Mouse (Mus musculus) embryonic facial prominence, embryonic 13.5 days (tissue): Measurements from ENCODE around the gene Slc4a1ap. TPM values are rescaled to one million over a fixed set of nuclear protein-coding genes. Genes with fewer than 3 reads are reported as not detected.
"Not testable (repeated sequence)": the region's sequence is repeated elsewhere in the genome, so short reads cannot be mapped to it uniquely, and the experiment has no call there.

ENCODE experiments used
- ATAC-seq: fragments of 200-750 bp; cut with Nextera tagmentation; 2 replicates; pipeline ENCODE4 v1.8.0; 2017; ENCODE audit warnings: low read depth; ENCODE audit not compliant: insufficient number of reproducible peaks, insufficient read depth, low FRiP score, low TSS enrichment
- H3K27ac ChIP-seq: fragments of 300-500 bp; sonication (generic); 2 replicates; pipeline ENCODE4 v1.5.1; 2015; ENCODE audit warnings: moderate library complexity, mild to moderate bottlenecking, inconsistent platforms
- H3K27me3 ChIP-seq: fragments of 300-500 bp; sonication (generic); 2 replicates; pipeline ENCODE4 v1.6.1; 2015; ENCODE audit warnings: mild to moderate bottlenecking, inconsistent platforms
- H3K36me3 ChIP-seq: fragments of 300-500 bp; sonication (generic); 2 replicates; pipeline ENCODE4 v1.6.1; 2015; ENCODE audit warnings: mild to moderate bottlenecking, inconsistent platforms
- H3K4me1 ChIP-seq: fragments of 300-500 bp; sonication (generic); 2 replicates; pipeline ENCODE4 v1.6.1; 2015; ENCODE audit warnings: inconsistent platforms
- H3K4me2 ChIP-seq: fragments of 300-500 bp; sonication (generic); 2 replicates; pipeline ENCODE4 v1.6.1; 2015; ENCODE audit warnings: moderate library complexity, mild to moderate bottlenecking, inconsistent platforms
- H3K4me3 ChIP-seq: fragments of 300-500 bp; sonication (generic); 2 replicates; pipeline ENCODE4 v1.5.1; 2015; ENCODE audit warnings: mild to moderate bottlenecking, inconsistent platforms
- H3K9ac ChIP-seq: fragments of 300-500 bp; sonication (generic); 2 replicates; pipeline ENCODE4 v1.6.1; 2015; ENCODE audit warnings: mild to moderate bottlenecking, inconsistent platforms
- H3K9me3 ChIP-seq: fragments of 300-500 bp; sonication (generic); 2 replicates; pipeline ENCODE4 v1.6.1; 2016; ENCODE audit warnings: inconsistent platforms
- WGBS: fragments of 180-500 bp; shearing (Covaris S2); methylation state at CpG from one replicate; pipeline ENCODE4 v1.1.7; 2015; ENCODE audit warnings: mixed read lengths; 5-methylcytosine and 5-hydroxymethylcytosine counted together
- polyA plus RNA-seq: library from polyadenylated mRNA; unstranded; fragments of >200 nt; fragmentation: Nextera tagmentation; extraction: Ambion mirVana; gene quantifications from 2 replicates; pipeline ENCODE4 v1.2.1, GENCODE M21; 2015

The Slc4a1ap gene
- polyA plus RNA-seq, 1 experiment from 2014 or later, result 37.4 TPM

DNA sequence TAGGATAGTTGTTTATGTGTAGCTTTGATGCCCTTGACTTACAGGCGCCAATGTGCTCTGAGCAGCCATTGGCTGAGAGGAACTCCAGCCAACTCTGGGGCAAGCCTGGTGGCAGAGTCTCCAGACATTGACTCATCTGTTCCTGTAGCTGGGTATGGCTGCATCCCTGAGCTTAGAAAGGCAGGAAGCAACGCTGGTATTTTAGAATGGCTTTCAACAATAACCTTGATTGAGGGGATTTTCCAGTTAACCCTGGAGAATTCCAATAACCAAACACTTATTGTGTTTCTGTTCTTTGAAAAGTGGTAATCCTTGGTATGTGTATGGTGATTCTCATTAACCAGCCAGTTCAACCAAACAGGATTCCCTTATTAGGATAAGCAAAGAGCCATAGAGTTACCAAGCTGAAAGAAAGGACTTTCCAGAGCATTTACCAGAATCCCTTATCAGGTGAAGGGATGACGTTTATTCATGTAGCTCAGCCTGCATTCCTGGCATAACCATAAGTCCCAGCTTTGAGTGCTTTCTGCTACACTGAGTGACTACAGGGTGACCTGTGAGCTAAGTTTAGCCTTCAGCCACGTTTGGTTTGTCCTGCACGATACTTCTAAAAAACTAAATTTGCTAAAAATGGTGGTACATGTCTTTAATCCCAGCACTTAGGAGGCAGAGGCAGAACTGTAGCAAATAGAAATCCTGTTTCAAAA lies 41.3 kb downstream of the Slc4a1ap start:
- ATAC-seq, result no peak
- 0 out of 2 replicates have a peak, but pooled peaks cover 5% of the 10 kb centered on the region for H3K36me3 ChIP-seq
- H3K9ac ChIP-seq, result no peak overlapping the region
- H3K4me1 ChIP-seq, result peaks cover 20% of the 10 kb centered on the region
- H3K9me3 ChIP-seq, result no peaks in the 10 kb centered on the region
- H3K4me3 ChIP-seq, result no peak overlapping the region
- no peaks in the 10 kb centered on the region for H3K27me3 ChIP-seq
- WGBS, result 74% methylated on average over 5 of the region's 5 CpGs
- H3K4me2 ChIP-seq, result no peak overlapping the region
- H3K27ac ChIP-seq, result no peak overlapping the region

DNA sequence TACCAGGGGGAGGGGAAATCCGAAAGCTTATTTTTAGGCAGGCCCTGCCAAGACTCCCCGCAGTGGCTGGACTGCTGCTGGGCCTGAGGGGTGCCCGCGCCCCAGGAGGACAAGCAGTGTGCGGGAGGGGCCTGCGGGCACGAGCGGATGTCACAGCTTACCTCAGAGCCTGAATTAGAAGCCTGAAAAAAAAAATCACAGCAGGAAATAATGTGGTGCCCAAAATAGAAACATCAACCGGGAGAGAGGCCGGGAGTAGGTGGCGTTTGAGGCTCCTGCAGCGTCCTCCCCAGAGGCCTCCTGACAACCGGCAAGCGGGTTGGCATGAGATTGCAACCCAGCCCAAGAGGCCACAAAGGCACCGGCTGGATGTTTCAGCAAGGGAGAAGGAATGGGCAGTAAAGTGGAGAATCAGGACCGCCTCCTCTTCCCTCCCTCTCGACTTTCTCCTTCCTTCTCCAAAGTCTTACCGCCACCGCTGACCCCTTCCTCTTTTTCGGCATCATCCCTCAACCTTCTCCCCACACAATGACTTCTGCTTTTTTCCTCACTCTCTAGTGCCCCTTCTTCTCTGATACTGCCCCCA lies 44.3 kb downstream of the Slc4a1ap start:
- no peak for ATAC-seq
- Histone ChIP-seq H3K9ac (peak overlapping the region; percentile 58), H3K27me3 (no peaks in the 10 kb centered on the region), H3K4me3 (peak overlapping the region; percentile 20; the same call in 1 of the 2 replicates), H3K27ac (peak overlapping the region; percentile 48), H3K4me2 (peak overlapping the region; percentile 52), H3K4me1 (peaks cover 16% of the 10 kb centered on the region), H3K9me3 (no peaks in the 10 kb centered on the region), H3K36me3 (no peaks in the 10 kb centered on the region)
- 9% methylated on average over 20 of the region's 20 CpGs for WGBS

DNA sequence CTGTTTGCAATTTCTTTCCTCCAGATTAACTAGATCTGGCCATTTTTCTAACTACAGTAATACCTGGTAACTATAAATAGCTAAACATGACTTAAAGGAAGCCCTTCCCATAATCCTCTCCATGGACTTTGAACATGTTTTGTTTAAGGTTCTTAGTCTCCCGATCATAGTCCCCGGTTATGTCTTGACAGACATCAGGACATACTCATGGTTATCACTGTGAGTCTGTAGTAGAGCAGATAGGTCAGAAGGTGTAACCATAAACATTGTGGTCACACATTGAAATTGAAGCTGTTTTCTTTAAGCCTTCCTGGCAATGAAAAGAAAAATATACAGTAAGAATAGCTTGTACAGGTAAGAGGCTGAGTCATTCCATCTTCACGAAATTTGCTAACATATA lies 46.9 kb downstream of the Slc4a1ap start:
- WGBS, result 91% methylated on average over 3 of the region's 3 CpGs

DNA sequence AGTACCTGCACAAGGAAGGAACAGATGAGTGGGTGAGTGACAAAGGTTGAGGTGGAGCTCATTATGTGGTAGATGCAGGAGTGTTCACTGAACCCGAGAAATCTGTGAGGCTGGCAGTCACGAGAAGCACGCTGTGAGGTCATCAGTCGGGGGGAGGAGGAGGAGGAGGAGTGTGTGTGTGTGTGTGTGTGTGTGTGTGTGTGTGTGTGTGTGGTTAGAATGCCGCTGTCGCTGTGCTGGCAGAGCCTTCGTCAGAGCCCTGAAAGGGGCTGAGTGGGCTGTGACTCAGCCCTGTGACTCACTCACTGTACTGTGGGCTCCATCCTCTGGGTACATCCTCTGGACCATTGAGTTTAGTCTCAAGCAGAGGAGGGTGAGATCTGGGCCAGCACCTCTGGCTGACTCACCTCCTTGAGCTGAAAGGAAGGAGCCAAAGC lies 49.8 kb downstream of the Slc4a1ap start:
- WGBS, result 56% methylated on average over 5 of the region's 7 CpGs
- no peak for ATAC-seq
- H3K4me2 ChIP-seq, result no peak overlapping the region

More for the DNA sequence above, 46.9 kb downstream of the Slc4a1ap start:
- Histone ChIP-seq H3K36me3 (no peaks in the 10 kb centered on the region), H3K4me1 (peaks cover 16% of the 10 kb centered on the region), H3K9ac (no peak overlapping the region), H3K4me3 (no peak overlapping the region), H3K27ac (no peak overlapping the region), H3K9me3 (no peaks in the 10 kb centered on the region), H3K4me2 (no peak overlapping the region), H3K27me3 (no peaks in the 10 kb centered on the region)
- ATAC-seq, result no peak

DNA sequence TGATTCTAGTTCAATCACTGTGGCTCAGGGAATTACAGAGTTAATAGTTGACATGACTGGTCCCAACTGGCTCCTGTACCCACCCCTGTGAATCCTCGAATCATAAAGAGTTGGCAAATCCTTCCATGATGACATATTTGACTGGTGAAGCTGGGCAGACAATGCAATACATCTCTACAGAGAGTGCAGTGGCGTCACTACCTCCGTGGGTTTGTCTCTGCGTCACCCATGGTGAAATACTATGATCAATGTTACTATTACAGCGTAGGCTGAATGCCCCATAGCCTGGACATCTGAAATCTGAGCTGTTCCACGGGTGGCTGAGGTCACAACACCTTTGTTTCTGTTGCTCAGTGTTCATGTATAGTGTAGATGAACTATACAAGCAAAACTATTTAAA lies 54.5 kb downstream of the Slc4a1ap start:
- ATAC-seq, result no peak
- Histone ChIP-seq H3K4me3 (no peak overlapping the region), H3K4me1 (no peaks in the 10 kb centered on the region), H3K9ac (no peak overlapping the region), H3K9me3 (no peaks in the 10 kb centered on the region), H3K27ac (no peak overlapping the region), H3K27me3 (no peaks in the 10 kb centered on the region), H3K36me3 (no peaks in the 10 kb centered on the region), H3K4me2 (no peak overlapping the region)
- 73% methylated on average over 6 of the region's 6 CpGs for WGBS

More for the DNA sequence above, 49.8 kb downstream of the Slc4a1ap start:
- no peak overlapping the region for H3K27ac ChIP-seq
- H3K9me3 ChIP-seq, result no peaks in the 10 kb centered on the region
- H3K4me1 ChIP-seq, result peaks cover 2% of the 10 kb centered on the region; the same call in 1 of the 2 replicates
- H3K36me3 ChIP-seq, result no peaks in the 10 kb centered on the region
- H3K27me3 ChIP-seq, result no peaks in the 10 kb centered on the region
- H3K9ac ChIP-seq, result no peak overlapping the region
- H3K4me3 ChIP-seq, result no peak overlapping the region

DNA sequence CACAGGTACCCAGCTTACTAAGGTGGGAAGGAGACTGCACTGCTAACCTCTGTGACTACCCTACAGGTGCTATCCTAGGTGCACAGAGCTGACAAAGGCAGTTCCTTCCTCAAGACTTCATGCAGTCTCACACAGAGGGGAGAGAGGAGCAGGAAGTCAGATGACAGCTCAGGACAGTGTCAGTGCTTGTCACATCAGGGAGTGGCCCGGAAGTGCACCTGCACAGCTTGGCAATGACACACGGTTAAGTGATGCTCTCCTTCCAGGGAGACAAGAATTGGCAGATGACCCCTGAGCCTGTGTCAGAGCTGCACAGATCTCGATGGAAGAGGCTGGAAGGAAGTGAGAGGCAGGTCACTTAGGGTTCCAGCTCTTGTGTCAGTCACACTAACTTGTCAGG lies 55.1 kb downstream of the Slc4a1ap start:
- Histone ChIP-seq H3K4me2 (no peak overlapping the region), H3K4me3 (no peak overlapping the region), H3K27ac (no peak overlapping the region), H3K36me3 (no peaks in the 10 kb centered on the region), H3K9me3 (no peaks in the 10 kb centered on the region), H3K9ac (no peak overlapping the region), H3K27me3 (no peaks in the 10 kb centered on the region), H3K4me1 (no peaks in the 10 kb centered on the region)
- WGBS, result 71% methylated on average over 3 of the region's 3 CpGs
- ATAC-seq, result no peak

DNA sequence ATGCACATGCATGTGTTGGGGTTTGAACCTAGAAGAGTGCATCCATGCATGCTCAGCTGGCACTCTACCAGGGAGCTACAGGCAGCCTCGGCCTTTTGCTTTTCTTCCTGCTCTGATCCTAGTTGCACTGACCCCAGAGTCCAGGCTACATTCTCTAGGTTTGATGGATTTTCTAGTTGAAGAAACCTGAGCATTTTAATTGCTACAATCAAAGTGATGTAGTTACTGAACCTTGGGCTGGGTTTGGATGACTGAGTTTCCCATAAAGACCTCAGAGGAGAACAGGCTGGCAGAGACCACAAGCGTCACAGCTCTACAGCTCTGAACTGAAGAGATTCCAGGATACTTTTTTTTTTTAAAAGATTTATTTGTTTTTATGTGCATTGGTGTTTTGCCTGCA lies 56.5 kb downstream of the Slc4a1ap start:
- Histone ChIP-seq H3K4me2 (no peak overlapping the region), H3K4me1 (no peaks in the 10 kb centered on the region), H3K36me3 (no peaks in the 10 kb centered on the region), H3K27ac (no peak overlapping the region), H3K4me3 (no peak overlapping the region), H3K27me3 (no peaks in the 10 kb centered on the region), H3K9me3 (no peaks in the 10 kb centered on the region), H3K9ac (no peak overlapping the region)
- ATAC-seq, result no peak
- 65% methylated on average over 2 of the region's 2 CpGs for WGBS

DNA sequence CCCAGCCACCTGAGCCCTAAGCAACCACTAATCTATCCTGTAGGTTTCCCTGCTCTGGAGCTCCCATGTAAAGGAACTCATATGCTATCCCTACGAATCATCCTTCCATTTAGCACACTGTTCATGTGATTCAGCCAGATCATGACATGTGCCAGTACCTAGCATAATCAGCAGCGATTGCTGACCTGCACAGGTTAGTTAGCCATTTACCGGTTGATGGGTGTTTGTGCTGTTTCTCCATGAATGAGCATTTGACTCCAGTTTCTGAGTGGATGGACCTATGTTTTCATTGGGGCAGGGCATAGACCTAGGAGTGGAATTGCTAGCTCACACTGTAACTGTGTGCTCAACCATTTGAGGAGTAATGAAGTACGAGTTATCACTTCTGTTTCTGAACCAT lies 58.7 kb downstream of the Slc4a1ap start:
- WGBS, result 95% methylated on average over 4 of the region's 4 CpGs
- Histone ChIP-seq H3K4me2 (no peak overlapping the region), H3K9ac (no peak overlapping the region), H3K27me3 (no peaks in the 10 kb centered on the region), H3K36me3 (no peaks in the 10 kb centered on the region), H3K27ac (no peak overlapping the region), H3K9me3 (no peaks in the 10 kb centered on the region), H3K4me1 (no peaks in the 10 kb centered on the region), H3K4me3 (no peak overlapping the region)
- no peak for ATAC-seq

DNA sequence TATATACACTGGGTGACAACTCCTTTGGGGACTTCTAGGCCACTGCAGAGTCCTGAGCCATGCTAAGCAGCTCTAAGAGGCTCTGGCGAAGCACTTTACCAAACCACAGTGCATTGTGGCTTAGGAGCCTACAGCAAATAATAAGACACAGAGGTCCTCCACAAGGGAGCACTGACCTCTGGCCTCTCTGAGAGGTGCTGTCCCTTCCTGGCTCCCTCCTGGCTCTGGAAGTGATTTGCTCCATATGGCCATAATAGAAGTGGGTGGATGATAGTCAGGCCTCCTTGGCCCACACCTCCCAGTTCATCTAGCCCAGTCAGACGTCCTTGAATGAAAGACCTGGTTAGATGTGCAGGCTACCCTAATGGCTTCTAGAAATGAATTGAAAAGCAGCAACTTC lies 61.2 kb downstream of the Slc4a1ap start:
- Histone ChIP-seq H3K27ac (no peak overlapping the region), H3K9me3 (no peaks in the 10 kb centered on the region), H3K9ac (no peak overlapping the region), H3K36me3 (no peaks in the 10 kb centered on the region), H3K4me3 (no peak overlapping the region), H3K4me2 (no peak overlapping the region), H3K4me1 (no peaks in the 10 kb centered on the region), H3K27me3 (no peaks in the 10 kb centered on the region)
- ATAC-seq, result no peak
- WGBS, result 52% methylated on average over 2 of the region's 2 CpGs

DNA sequence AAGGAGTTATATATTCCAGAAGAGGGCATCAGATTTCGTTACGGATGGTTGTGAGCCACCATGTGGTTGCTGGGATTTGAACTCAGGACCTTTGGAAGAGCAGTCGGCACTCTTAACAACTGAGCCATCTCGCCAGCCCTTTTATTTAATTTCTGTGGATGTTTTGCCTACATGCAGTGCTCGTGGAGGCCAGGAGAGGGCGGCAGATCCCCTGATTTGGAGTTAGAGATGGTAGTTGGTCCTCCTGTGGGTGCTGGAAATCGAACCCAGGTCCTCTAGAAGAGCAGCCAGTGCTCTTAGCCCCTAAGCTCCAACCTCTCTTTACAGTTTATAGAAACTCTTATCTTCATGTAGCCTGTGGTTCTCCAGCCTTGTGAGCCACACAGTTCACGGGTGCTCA lies 61.9 kb downstream of the Slc4a1ap start:
- ATAC-seq, H3K9ac ChIP-seq, H3K27me3 ChIP-seq, H3K4me2 ChIP-seq, H3K36me3 ChIP-seq, H3K4me3 ChIP-seq, H3K9me3 ChIP-seq, H3K27ac ChIP-seq, H3K4me1 ChIP-seq: not testable (repeated sequence)
- WGBS, result 85% methylated on average over 8 of the region's 8 CpGs

DNA sequence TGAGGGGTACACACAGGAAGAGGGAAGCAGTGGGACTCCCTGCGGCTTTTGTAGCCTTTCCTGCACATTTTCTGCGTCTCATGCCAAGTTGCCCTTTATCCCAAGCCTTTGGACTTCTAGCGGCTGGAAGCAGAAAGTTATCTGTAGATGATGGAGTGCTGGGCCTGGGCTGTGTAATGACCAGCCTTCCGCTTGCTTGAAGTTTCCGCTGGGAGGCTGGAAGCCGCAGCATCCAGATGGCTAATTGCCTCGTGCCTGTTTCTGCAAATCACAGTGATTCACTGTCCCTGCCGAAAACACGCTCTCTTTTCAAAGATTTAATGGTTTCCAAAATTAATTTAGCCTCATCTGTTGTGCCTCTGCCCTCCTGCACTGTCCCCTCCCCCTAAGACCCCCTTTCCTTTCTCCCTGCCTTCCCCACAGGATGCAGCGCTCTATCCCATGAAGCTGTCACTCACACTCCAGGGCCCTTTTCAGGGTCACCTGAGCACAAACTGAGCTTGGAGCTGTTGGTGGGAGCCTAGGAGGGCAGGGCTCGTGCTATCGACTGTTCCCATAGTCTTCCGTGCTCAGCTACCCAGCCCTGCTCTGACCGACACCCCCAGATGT lies 63.0 kb downstream of the Slc4a1ap start:
- WGBS, result 60% methylated on average over 14 of the region's 14 CpGs
- Histone ChIP-seq H3K4me1 (no peaks in the 10 kb centered on the region), H3K36me3 (no peaks in the 10 kb centered on the region), H3K4me3 (no peak overlapping the region), H3K4me2 (no peak overlapping the region), H3K9me3 (no peaks in the 10 kb centered on the region), H3K27ac (no peak overlapping the region), H3K27me3 (no peaks in the 10 kb centered on the region), H3K9ac (no peak overlapping the region)
- no peak for ATAC-seq

DNA sequence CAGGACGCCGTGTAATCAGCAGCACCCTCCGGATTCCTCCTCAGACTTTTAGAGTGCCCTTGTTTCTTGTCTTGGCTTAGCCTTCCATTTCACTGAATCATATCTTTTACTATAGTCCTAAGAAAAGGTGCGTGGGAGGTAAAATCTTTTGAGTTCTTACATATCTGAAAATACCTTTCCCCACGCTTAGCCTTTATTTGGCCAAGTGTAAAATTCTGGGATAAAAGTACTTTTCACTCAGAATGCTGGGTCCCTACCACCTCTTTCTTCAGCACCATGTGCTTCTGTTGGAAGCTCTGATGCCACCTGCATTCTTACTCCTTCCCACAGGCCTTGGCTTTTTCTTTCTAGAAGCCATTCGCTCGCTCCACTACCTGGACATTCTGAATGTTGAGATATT lies 64.3 kb downstream of the Slc4a1ap start:
- Histone ChIP-seq H3K9ac (no peak overlapping the region), H3K27ac (no peak overlapping the region), H3K36me3 (no peaks in the 10 kb centered on the region), H3K9me3 (no peaks in the 10 kb centered on the region), H3K27me3 (no peaks in the 10 kb centered on the region), H3K4me2 (no peak overlapping the region), H3K4me1 (no peaks in the 10 kb centered on the region; the same call in 1 of the 2 replicates), H3K4me3 (no peak overlapping the region)
- no peak for ATAC-seq
- whole genome bisulfite sequencing, result 91% methylated on average over 7 of the region's 7 CpGs
